Mouse (Mus musculus) lung, postnatal 10 days (tissue): ENCODE measurements around the gene Zscan12.

Experiments
- DNase-seq: peaks from one replicate; pipeline ENCODE4 v3.0.0; 2021

Gene Zscan12

DNA sequence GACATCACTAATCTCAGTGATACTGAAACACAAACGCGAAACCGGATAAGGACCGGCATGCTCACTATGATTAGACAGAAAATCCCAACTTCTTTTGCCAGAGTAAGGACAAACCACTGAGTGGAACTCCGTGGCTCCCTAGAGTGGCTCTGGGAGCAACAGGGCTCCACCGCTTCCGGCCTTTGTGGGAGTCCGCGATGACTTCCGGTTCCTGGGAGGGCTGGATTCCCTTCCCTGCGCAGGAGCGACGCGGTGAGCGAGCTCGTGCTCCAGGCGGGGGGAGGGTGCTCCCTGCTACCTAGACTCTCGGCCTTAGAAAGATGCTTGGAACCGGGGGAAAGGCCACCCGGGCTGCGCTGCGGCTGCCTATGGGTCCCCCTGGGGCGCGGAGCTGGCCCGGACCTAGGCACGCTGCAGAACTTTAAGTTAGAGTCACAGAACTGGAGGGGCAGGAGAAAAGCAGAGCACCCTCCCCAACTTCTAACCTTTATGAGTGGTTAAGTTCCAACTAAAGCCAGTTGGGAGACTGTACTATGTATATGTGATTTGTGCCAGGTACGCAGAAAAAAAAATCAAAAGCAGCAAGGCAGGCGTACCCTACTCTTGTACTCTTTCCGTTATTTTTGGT is at the start of gene Zscan12:
Gene Zscan12, plus strand, starts transcription at position 200 of the 628 bp plus-strand sequence.
- DNase-seq, result peak; percentile 94

DNA sequence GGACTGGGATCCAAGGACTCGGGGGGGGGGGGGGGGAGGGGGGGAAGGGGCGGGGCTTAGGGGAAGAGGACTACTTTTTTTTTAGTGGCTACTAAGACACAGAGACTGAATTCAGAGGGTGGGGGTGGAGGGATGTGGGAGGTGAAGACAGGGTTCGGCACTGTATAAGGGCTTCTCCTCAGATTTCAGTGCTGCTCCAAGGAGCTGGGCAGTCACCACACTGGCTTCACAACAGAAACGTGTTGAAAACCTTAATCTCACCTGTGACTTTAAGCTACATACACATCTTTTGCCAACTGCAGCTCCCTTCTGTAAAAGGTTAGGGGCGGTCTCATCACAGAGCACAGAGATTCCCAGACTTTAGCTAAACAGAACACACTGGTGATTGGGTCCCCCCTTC is 49.8 kb upstream of the Zscan12 start:
- DNase-seq, result no peak

DNA sequence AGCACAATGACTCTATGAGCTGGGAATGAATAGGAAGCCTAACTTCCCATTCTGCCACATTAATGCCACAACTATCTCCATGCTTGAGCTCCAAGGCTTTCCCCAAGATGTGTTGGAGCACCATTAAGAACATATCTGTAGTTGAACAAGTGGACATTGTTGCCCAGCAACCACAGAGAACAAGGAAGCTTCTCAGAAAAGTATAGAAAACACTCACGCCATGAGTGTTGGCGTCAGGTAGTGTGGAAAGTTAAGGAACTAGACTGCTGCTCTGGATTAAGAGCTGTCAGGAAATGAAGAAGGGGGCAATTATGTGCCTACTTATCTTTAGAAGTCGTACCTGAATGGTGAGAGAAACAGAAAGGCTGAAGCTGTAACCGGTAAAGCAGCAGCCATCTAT is 48.7 kb upstream of the Zscan12 start:
- no peak for DNase-seq

DNA sequence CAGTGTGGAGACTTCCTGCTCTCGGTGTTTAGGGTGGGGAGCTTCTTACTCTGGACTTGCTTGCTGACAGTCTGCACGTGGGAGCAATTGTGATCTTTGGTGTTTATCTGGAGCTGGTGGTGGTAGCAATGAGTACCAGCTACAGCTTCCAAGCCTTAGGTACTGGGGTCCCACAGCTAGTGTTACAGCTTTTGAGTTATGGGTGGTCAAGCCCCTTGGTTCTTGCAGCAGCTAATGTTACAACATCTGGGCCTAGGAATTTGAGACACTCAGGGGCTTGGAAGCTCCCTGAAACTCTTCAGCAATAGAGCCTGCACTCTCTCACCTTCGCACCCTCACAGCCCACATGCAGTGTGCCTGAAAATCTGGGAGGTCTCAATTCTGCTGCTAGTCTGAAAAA is 42.4 kb upstream of the Zscan12 start:
- DNase-seq, result peak; percentile 14

DNA sequence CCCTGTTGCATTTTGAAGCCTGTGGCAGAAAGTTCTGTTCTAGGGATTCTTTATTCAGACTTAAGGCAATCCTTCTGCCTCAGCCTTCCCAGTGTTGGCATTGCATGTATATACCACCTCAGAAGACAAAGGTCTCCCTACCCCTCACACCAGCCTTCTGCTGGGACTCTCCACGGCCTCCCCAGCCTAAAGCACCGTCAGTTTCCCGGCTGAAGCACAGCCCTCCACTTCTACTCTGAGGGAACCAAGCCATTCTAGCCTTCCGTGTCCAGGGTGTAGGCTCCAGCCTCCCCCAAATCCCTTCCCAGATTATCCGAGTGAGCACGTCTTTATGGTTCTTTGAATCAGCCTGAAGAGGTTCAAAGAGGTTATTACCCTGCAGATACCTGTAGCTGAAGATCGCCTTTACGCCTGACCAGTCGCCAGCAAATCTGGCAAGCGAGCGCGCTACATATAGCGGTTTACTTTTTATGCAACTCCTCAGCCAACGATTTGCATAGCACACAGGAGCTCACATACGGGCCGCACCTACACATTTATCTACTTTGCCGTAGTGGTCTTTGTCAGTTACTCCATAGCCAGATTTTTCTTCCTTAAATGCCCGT is 40.6 kb upstream of the Zscan12 start:
- no peak for DNase-seq

DNA sequence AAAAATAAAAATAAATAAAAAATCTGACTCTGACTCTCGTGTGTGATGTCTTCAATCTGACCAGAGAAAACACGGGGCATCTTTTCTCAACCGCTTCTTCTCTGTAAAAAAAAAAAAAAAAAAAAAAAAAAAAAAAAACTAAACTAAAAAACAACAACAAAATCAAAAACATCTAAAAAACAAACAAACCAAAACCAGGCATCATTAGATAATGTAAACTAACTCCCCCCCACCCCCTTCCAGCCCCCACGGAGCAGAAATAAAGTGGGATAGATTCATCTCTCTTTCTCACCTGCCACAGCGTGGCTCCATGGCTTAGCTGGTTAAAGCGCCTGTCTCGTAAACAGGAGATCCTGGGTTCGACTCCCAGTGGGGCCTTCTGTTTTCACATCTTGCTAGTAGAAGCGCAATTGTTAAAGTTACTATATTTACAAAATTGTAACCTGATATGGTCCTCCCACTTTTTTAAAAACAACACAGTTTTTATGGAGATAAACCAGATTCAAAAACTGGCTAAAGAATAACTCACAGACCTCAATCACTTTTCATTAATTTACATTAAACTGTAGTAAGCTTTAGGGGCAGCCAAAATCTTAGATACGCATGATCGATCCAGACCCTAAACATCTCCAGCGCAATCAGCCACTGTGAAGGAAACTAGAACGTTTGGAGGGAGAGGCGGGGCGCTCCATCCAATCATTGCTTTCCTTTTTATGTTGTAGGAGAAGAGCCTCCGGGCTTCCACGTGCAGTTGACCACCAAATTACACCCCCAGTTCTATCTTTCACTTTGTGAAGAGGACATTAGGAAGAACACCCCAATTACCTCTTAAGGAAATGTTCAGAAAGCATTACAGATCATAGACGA is 39.9 kb upstream of the Zscan12 start:
- no peak for DNase-seq

DNA sequence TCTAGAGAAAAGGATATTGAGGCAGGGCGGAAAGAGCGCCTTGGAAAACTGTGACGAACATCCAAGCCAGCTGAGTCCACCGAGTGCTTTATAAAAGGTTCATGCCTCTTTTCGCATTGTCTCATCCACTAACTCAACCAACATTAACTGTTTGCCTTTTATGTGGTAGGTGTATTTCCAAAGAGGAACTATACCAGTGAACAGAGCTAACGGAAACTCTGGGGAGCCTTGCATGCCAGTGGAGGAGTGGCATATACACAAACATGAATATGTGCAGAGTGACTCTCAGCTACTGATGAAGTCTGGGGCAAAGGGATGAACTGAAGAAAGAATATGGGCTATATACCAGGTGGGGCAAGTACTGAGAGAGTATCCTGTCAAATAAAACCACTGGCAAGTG is 39.2 kb upstream of the Zscan12 start:
- DNase-seq, result no peak

DNA sequence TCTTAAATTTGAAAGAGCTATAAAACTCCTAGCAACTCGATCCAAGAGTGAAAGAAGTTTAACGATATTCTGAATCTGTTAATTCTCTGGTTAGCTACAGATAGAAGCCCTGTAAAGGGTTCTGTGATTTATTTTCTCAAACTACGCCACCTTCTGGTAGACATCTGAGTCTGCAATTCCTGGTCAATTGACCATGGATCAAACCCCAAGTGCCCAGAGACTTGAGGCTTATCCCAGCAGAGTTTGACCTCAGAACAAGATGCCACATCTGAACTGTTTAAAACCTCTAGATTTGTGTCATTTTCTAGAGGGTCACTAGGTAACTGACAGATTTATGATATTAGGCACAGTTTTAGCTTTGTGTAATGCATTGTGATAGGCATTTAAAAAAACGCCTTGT is 36.4 kb upstream of the Zscan12 start:
- peak; percentile 21 for DNase-seq

DNA sequence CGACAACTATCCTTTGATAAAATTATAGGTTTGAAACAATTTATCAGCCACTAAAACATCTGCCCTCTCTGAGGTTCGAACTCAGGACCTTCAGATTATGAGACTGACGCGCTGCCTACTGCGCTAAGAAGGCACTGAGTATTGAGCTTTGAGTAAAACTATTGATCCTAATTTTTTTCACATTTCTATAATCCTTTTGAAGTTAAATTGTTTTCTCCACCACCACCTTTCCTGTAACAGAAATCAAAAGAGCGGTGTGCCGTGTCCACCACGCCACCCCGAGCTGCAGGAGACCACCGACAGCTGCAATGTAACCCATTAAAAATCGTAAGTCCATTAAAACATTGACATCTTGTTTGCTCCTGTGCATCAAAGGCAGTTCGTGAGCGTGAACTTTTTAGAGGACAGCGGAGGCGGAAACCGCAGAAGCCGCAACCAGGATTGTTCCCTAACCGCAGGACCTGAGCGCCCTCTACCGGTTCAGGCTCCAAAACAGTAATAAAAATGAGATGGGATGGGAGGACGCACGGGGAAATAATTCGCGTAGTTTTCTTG is 35.9 kb upstream of the Zscan12 start:
- DNase-seq, result peak; percentile 86

DNA sequence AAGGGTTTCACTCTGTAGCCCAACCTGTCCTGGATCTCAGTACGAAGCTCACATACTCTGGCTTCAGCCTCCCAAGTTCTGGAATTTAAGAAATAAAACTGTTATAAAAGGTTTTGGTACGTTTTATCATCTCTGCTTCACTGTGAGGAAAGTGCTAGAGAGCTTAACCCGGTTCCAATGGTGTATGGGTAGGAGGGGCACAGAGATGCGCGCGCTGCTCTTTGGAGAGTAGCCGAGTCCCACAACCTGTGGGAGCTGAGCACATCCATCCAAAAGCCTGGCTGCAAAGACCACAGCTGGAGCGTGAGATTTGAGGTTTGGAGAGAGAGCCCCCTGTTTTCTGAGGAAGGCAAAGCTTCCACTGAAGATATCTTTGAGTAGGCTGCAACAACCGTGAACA is 35.2 kb upstream of the Zscan12 start:
- DNase-seq, result no peak

DNA sequence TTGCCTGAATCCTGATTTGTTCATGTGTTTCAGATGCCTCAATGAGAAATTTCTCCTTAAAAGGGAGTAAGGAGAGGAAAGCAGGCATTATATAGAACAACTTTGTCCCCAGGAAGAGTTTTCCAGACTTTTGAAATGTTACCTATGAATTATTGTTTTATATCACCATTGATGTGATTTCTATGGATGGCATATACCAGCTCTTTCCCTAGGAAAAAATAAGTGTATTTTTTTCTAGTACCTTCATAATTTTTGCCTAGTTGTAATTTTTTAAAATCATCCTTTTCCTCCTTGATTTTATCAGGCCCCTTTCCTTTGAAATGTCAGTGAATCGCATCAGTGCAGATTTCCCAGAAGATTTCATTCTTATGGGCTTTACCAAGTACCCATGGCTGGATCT is 16.0 kb upstream of the Zscan12 start, which contains the start of gene Olfr1367:
Gene Olfr1367, plus strand, starts transcription at position 301 of the 400 bp plus-strand sequence.
- DNase-seq, result no peak

DNA sequence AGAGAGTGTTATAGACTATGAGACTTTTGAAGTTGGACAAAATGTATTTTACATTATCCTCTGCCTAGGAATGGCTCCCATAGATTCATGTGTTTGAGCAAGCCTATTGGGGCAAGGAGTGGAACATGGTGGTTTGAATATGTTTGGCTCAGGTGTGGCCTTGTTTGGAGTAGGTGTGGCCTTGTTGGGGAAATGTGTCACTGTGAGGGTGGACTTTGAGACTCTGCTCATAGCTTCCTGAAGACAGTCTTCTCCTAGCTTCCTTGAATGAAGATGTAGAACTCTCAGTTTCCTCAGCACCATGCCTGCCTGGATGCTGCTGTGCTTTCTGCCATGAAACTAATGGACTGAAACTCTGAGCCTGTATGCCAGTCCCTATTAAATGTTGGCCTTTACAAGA is 12.0 kb upstream of the Zscan12 start:
- DNase-seq, result no peak

DNA sequence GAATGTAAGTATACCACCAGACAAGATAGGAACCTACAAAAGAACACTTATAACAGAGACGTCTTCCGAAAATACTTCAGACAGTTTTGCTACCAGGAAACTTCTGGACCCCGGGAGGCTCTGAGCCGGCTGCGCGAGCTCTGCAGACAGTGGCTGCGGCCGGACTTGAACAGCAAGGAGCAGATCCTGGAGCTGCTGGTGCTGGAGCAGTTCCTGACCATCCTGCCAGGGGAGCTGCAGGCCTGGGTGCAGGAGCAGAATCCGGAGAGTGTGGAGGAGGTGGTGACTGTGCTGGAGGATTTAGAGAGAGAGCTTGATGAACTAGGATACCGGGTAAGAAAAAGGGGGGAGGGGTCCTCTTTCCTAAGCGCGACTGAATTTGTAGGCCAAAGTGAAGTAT is 1.1 kb downstream of the Zscan12 start:
- peak; percentile 11 for DNase-seq

DNA sequence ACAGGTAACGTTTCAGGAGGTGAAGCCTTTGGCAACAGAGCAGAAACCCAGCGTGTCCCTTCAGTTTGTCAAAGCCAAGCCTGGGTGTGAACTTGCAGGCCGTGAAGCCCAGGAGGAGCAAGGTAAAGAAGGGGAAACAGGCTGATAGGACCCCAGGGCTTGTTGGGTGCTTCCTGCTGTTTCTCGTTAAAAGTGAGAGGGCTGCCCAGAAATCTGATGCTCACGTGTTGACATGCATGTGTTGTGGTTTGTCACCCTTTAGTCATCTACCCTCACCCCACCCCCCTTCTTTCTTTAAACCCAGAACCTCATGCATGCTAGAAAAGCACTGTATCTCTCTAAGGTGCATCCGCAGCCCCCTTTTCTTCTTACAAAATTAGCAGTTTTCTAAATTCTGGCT is 4.0 kb downstream of the Zscan12 start:
- DNase-seq, result no peak

DNA sequence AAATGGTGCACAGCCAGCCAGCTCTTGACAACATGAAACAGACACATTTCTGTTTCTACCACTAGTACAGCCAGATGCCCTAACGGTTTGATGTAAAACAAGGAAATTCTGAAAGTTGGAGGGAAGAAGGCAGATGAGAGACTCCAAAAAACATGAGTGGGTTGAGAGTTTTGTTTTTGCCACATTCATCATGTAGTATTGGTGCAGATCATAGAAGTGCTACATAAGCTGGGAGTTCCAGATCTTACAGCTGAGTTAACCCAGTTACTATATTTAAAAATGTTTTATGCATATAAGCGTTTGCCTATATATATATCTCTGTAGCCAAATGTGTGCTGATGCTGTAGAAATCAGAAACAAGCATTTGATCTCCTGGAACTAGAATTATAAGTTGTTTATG is 10.1 kb downstream of the Zscan12 start:
- no peak for DNase-seq

DNA sequence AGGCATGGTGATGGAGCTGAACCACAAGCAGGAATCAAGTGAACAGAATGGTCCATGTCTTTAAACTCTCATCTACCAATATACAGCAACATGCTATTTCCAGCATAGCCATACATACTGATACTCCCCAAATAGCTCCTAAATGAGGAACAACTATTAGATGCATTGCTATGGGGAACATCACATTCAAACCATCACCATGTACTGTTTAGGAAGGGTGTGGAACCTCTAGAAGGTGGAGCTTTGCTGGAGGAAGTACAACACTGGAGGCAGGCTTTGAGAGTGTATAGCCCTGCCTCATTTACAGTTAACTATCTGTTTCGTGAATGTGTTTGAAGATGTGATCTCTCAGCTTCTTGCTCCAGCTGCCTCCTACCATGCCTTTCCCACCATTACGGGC is 15.2 kb downstream of the Zscan12 start:
- no peak for DNase-seq

DNA sequence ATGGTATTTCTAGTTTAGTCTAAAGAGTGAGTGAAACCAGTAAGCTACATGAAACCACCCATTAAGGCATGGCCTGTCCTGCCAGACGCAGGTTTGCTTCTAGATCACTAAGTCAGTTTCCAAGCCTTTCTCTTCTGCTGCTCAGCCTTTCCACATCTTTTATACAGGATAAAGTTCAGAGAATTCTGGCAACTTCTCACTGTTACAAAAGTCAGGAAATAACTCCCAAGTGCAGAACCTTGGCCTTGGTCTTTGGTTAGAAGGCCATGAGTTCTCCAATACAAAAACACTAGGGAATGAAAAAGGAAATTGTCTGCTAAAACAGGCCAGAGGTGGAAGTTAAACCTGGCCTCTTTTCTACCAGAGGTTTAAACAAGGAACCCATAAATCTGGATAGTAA is 32.6 kb downstream of the Zscan12 start:
- no peak for DNase-seq

DNA sequence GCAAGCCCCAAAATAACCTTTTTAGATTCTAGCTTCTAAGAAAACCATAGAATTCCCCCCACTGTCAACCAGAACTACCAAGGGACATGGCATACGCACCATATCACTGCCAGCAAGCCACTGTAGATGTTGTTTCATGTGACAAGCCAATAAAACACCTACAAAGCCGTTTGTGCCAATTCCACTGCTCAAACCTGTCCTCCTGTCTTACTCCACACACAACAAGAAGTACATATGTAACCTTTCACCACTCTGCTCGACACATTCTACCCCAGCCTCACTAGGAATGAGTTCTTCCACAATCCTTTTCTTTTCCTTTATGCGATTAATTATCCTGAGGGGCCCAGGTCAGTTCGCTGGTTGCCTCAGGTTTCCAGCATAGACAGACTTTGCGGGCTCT is 33.0 kb downstream of the Zscan12 start:
- DNase-seq, result no peak

DNA sequence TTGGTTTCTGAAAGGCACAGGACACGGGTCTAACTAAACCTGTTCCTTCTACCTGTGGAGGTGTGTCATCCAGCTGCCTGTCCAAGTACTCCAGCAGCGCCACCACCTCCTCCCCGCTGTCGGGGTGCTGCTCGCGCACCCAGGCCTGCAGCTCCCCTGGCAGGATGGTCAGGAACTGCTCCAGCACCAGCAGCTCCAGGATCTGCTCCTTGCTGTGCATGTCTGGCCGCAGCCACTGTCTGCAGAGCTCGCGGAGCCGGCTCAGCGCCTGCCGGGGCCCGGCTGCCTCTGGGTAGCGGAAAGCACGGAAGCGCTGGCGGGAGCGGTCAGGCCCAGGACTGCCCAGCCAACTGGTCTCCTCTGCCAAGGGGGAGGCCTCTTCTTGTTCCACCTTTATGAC is 33.4 kb downstream of the Zscan12 start:
- peak; percentile 28 for DNase-seq

DNA sequence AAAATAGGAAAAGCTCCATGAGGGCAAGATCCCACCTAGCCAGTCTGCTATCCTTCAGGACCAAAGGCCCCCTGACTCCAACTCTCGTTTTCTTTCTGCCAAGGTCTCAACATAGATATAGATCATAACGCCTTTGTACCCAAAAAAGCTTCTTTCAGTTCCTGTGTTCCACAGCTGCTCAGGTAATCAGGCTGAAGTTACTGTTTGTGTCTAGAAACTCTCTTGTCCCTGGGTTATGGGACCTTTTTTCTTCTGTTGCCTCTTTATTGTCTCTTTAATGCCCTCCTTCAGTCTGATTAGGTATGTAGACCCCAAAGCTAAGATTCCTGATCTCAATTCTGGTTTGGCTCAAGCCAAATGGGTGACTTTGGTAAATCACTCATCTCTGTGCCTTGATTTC is 34.9 kb downstream of the Zscan12 start:
- DNase-seq, result no peak

DNA sequence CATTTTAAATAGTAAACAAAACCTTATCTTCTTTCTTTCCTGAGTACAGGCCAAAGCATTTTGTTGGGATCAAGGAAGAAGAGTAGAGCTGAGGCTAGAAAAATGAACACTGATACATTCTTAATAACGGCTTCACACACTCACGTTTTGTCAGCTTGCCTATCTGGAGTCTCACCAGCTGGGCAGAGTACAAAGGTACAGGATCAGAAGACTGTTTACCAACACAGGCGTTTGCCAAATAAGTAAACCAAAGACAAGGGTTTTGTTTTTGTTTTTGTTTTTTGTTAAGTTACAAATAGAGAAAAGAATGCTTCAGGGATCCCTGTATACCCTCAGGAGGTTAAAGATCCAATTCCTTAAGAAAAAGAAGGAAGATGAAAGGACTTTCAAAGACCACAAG is 38.5 kb downstream of the Zscan12 start:
- no peak for DNase-seq

DNA sequence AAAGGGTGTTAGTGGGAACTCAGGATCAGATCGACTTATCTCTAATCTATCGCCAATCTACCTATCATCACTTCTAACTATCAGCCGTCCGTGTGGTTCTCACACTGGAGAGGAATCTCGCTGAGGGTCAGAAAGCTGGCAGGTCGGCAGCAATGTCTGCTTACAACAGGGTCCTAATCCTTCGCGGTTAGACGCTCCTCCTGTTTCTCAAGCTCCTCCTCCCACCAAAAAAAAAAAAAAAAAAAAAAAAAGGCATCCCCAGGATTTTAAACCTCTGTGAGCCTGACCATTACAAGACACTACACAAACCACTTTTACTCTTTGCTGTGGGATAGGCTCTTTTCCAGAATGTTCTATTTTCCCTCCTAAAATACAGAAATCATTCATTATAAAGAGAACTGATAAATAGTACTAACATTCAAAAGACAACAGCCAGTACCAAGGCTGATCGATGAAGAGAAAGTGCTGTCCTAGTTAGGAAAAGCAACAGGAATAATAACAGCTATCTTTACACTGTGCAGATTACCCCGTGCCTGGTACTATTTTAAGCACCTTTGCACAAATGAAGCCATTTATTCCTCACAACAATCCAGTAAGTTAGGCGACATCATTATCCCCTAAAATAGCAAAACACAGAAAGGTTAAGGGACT is 39.1 kb downstream of the Zscan12 start:
- DNase-seq, result no peak

DNA sequence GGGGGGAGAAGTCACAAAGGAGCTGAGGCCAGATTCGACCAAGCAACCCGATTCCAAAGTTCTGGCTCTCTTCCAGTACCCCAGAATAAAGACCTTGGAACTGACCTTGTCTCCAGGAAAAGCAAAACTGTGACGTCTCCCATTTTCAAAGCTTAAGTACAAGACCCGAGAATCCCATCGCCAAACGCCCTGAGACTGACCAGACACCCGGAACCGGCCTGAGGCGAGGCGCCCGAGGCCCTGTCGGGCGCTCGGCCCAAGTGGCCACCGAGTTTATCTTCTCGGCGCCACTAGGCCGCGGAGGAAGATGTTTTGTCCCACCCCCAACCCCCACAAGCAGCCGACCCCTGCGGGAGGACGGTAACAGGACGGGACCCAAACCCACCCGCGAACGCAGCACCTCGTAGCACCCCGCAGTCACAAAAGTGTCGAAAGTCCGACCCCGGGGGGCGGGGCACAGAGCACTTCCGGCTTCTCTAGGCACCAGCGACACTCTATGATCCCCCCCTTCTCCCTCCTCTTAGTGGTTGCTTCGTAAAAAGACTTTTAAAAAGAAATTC is 39.7 kb downstream of the Zscan12 start, which contains the start of gene Zkscan3:
Gene Zkscan3, minus strand, starts transcription at position 469 of the 560 bp plus-strand sequence.
- DNase-seq, result peak; percentile 92
